Comparison of ENCODE assay signal across 19 mouse cellular contexts in genomic region chr14:20379753-20380430, GRCm38 (mm10). TPM values are rescaled to one million over a fixed set of nuclear protein-coding genes. Genes with fewer than 3 reads are reported as not detected.
A peak's percentile ranks its signal among the peaks of the same experiment; 100 is the strongest.
DNase-seq lines count a peak whose midpoint lies in the region; ATAC-seq and TF ChIP-seq lines count a peak whose summit lies in the region.
"Had no signal": no experiment of that assay in that cellular context is flagged by ENCODE, and none has a peak within 500 bp of the region (broad histone marks: within the 10 kb centered on the region; RNA-seq: fewer than 3 reads in every experiment).

No protein-coding gene starts in this region.

- 0 out of 2 replicates have a peak, but pooled peaks have one; percentile 34 for TF ChIP-seq EP300 in CH12.LX (IDR thresholded peaks at IDR 0.05; ENCODE audit: low read length)

- DNase-seq in lung, postnatal 36 days = peak; percentile 34
- no peak for DNase-seq in lung, adult 2 months
- peak; percentile 57 for DNase-seq in CH12.LX (ENCODE audit: extremely low read depth)
- DNase-seq in spleen, postnatal 36 days (ENCODE audit: low spot score in 2 of 2) = peak; percentile 84 to 85
- no peak for DNase-seq in neural tube, embryonic 10.5 days (ENCODE audit: extremely low spot score, low spot score)
- no peak for DNase-seq in gastrocnemius, adult 8-10 months (ENCODE audit: low spot score in 2 of 2)
- DNase-seq: adrenal gland, postnatal 36 days; cerebellum, adult 2 months; heart, adult 18-20 months; liver, embryonic 13.5 days; right cerebral cortex, postnatal 25 days had no signal

- dilution Hi-C loops in CH12.LX (cut with MboI; ENCODE audit: extremely low pct_ligation_motif_present, extremely low pct_unique_long_range_greater_than_20kb, low sequenced_read_pairs) = no loop called here

- no peak for TF ChIP-seq POLR2A in lung, adult 2 months (IDR thresholded peaks at IDR 0.05; ENCODE audit: borderline replicate concordance, extremely low read depth, low read depth, low read length)
- TF ChIP-seq POLR2A in CH12.LX (IDR thresholded peaks at IDR 0.05; ENCODE audit: low read depth, low read length) = peak; percentile 41; the same call in 1 of the 2 replicates

- peaks cover 13 to 61% of the 10 kb centered on the region in 2 experiments for H3K36me3 ChIP-seq in CH12.LX (replicated peaks in 1 of 2; ENCODE audit: control insufficient read depth in 1 of 2, insufficient read depth in 1 of 2, low read length in 1 of 2)
- peaks cover 81% of the 10 kb centered on the region for H3K36me3 ChIP-seq in midbrain, embryonic 13.5 days

- H3K27ac ChIP-seq in CH12.LX (ENCODE audit: insufficient read depth, low read depth) = peak overlapping the region; percentile 85
- no peak overlapping the region for H3K27ac ChIP-seq in midbrain, embryonic 13.5 days
- H3K27ac ChIP-seq: embryonic facial prominence, embryonic 12.5 days; heart, embryonic 15.5 days; hindbrain, embryonic 10.5 days; limb, embryonic 10.5 days; liver, embryonic 13.5 days; midbrain, embryonic 15.5 days had no signal

- peak; percentile 50 for ATAC-seq in megakaryocyte, adult 5-6 weeks (ENCODE audit: poor library complexity, severe bottlenecking)
- ATAC-seq in midbrain, embryonic 13.5 days = no peak
- ATAC-seq: forebrain, embryonic 16.5 days; midbrain, embryonic 15.5 days had no signal

- no peak overlapping the region for H3K4me3 ChIP-seq in lung, adult 2 months (replicated peaks; ENCODE audit: extremely low read depth, low read depth, low read length)
- H3K4me3 ChIP-seq in CH12.LX (replicated peaks in 1 of 3; ENCODE audit: low read depth in 2 of 3, low read length in 2 of 3, poor library complexity in 1 of 3) = peak overlapping the region; percentile 0 to 35 (median 2)
- no peak overlapping the region for H3K4me3 ChIP-seq in midbrain, embryonic 13.5 days (replicated peaks)
- H3K4me3 ChIP-seq: embryonic facial prominence, embryonic 12.5 days; heart, embryonic 15.5 days; hindbrain, embryonic 10.5 days; limb, embryonic 10.5 days; liver, embryonic 13.5 days; midbrain, embryonic 15.5 days had no signal

- H3K79me2 ChIP-seq in CH12.LX (replicated peaks; ENCODE audit: control insufficient read depth, extremely low read depth, insufficient read depth, poor library complexity, severe bottlenecking) = peaks cover 5% of the 10 kb centered on the region; the same call in 1 of the 2 replicates

- 75% methylated on average over 9 of the region's 9 CpGs for WGBS in lung, adult 2 months
- 92% methylated on average over 9 of the region's 9 CpGs for WGBS in midbrain, embryonic 13.5 days

- peak overlapping the region; percentile 63 for H3K4me2 ChIP-seq in CH12.LX (ENCODE audit: insufficient read depth, low read depth, poor library complexity, severe bottlenecking)
- H3K4me2 ChIP-seq in midbrain, embryonic 13.5 days (replicated peaks) = no peak overlapping the region
- H3K4me2 ChIP-seq: embryonic facial prominence, embryonic 12.5 days; heart, embryonic 15.5 days; liver, embryonic 13.5 days; midbrain, embryonic 15.5 days had no signal

- H3K27me3 ChIP-seq in CH12.LX (replicated peaks) = no peaks in the 10 kb centered on the region
- H3K27me3 ChIP-seq in midbrain, embryonic 13.5 days = no peaks in the 10 kb centered on the region
- H3K27me3 ChIP-seq: embryonic facial prominence, embryonic 12.5 days; heart, embryonic 15.5 days; liver, embryonic 13.5 days; midbrain, embryonic 15.5 days had no signal

- no peak for TF ChIP-seq RAD21 in CH12.LX (IDR thresholded peaks at IDR 0.05; ENCODE audit: low read depth, low read length)

- no peaks in the 10 kb centered on the region; the same call in 1 of the 2 replicates for H3K4me1 ChIP-seq in lung, adult 2 months (ENCODE audit: control insufficient read depth, insufficient read depth, low read length)
- H3K4me1 ChIP-seq in CH12.LX (ENCODE audit: control insufficient read depth in 1 of 2, insufficient read depth in 2 of 2) = peaks cover 8 to 40% of the 10 kb centered on the region in 2 experiments; a peak in 3 of 4 replicates
- H3K4me1 ChIP-seq in midbrain, embryonic 13.5 days (replicated peaks) = no peaks in the 10 kb centered on the region
- H3K4me1 ChIP-seq: embryonic facial prominence, embryonic 12.5 days; hindbrain, embryonic 10.5 days; limb, embryonic 10.5 days; midbrain, embryonic 15.5 days had no signal

- H3K9ac ChIP-seq in CH12.LX (ENCODE audit: insufficient read depth, low read depth) = peak overlapping the region; percentile 10
- no peak overlapping the region for H3K9ac ChIP-seq in midbrain, embryonic 13.5 days (replicated peaks)
- H3K9ac ChIP-seq: embryonic facial prominence, embryonic 12.5 days; heart, embryonic 15.5 days; liver, embryonic 13.5 days; midbrain, embryonic 15.5 days had no signal

- H3K9me3 ChIP-seq in CH12.LX (replicated peaks; ENCODE audit: low read length) = no peaks in the 10 kb centered on the region
- H3K9me3 ChIP-seq in midbrain, embryonic 13.5 days = no peaks in the 10 kb centered on the region
- H3K9me3 ChIP-seq: embryonic facial prominence, embryonic 12.5 days; heart, embryonic 15.5 days; hindbrain, embryonic 10.5 days; limb, embryonic 10.5 days; liver, embryonic 13.5 days; midbrain, embryonic 15.5 days had no signal

- in situ Hi-C loops in CH12.LX (cut with MboI; ENCODE audit: low pct_ligation_motif_present, low pct_unique_long_range_greater_than_20kb, low sequenced_read_pairs) = loop anchor here (10.0 kb wide), 1 partner anchor 55 kb away; no protein-coding TSS in a partner anchor

- TF ChIP-seq CTCF in lung, adult 2 months (IDR thresholded peaks at IDR 0.05; ENCODE audit: insufficient read depth, low read length) = no peak
- no peak for TF ChIP-seq CTCF in CH12.LX (conservative IDR thresholded peaks at IDR 0.05 in 1 of 2, IDR thresholded peaks at IDR 0.05 in 1 of 2; ENCODE audit: low read depth in 2 of 2, low read length in 2 of 2)

TF ChIP-seq in CH12.LX, 34 proteins besides CTCF, POLR2A, EP300 and RAD21 (continues in another document):
- TF ChIP-seq NRF1 (IDR thresholded peaks at IDR 0.05; ENCODE audit: low read depth, low read length) (0 out of 2 replicates have a peak, but pooled peaks have one; percentile 5), HCFC1 (IDR thresholded peaks at IDR 0.05; ENCODE audit: low read depth, low read length) (no peak; the same call in 1 of the 2 replicates), BHLHE40 (IDR thresholded peaks at IDR 0.05; ENCODE audit: low read depth, low read length) (0 out of 2 replicates have a peak, but pooled peaks have one; percentile 50), MYC (IDR thresholded peaks at IDR 0.05; ENCODE audit: low read depth, low read length) (peak; percentile 92), TCF12 (IDR thresholded peaks at IDR 0.05; ENCODE audit: low read depth, low read length) (peak; percentile 23; the same call in 1 of the 2 replicates), ELF1 (IDR thresholded peaks at IDR 0.05; ENCODE audit: low read depth, low read length) (0 out of 2 replicates have a peak, but pooled peaks have one; percentile 2), ETS1 (conservative IDR thresholded peaks at IDR 0.05; ENCODE audit: low read depth, low read length) (no peak), MEF2A (IDR thresholded peaks at IDR 0.05; ENCODE audit: borderline replicate concordance, low read depth, low read length) (peak; percentile 96), MAX (IDR thresholded peaks at IDR 0.05; ENCODE audit: low read length) (peak; percentile 63; the same call in 1 of the 2 replicates), PAX5 (IDR thresholded peaks at IDR 0.05; ENCODE audit: low read length) (no peak), CHD1 (IDR thresholded peaks at IDR 0.05; ENCODE audit: low read depth, low read length) (no peak), USF1 (IDR thresholded peaks at IDR 0.05; ENCODE audit: low read depth, low read length) (no peak), SIN3A (IDR thresholded peaks at IDR 0.05; ENCODE audit: low read length) (peak; percentile 58; the same call in 1 of the 2 replicates), JUN (IDR thresholded peaks at IDR 0.05; ENCODE audit: insufficient read depth, low read depth, low read length) (no peak), POLR2AphosphoS2 (IDR thresholded peaks at IDR 0.05; ENCODE audit: low read depth, low read length) (no peak)

RNA-seq across cellular contexts. Expression of gene Dnajc9, which starts 8.8 kb away (rescaled TPM):
- polyA plus RNA-seq in lung, adult 2 months (2012; rRNA removed) = 17.5 and 24.6 TPM in 2 replicates
- total RNA-seq in CH12.LX (2012; rRNA removed) (123 and 147 TPM in 2 replicates), CH12.LX (2014; rRNA removed) (223 and 261 TPM in 2 replicates)
- 166 and 208 TPM in 2 replicates for polyA plus RNA-seq in CH12.LX (2012; ENCODE audit: insufficient read length, low read depth)
- total RNA-seq in megakaryocyte, adult 5-6 weeks (2015) = 52.3 and 53.9 TPM in 2 replicates
- 170 and 172 TPM in 2 replicates for total RNA-seq in megakaryocyte, adult 5-6 weeks (2017)
- 10 to 100 TPM in 3 of 4 experiments, 1 to 10 TPM in 1; 8.8 to 12.0 (median 11.3) TPM for total RNA-seq in gastrocnemius, adult 8-10 months (2022)
- 156 and 166 TPM in 2 replicates for polyA plus RNA-seq in midbrain, embryonic 13.5 days (2015; fragmentation: Nextera tagmentation; extraction: Ambion mirVana)

RNA-seq across cellular contexts. Expression of gene Mrps16, which starts 13.5 kb away (rescaled TPM):
- 29.9 and 32.3 TPM in 2 replicates for polyA plus RNA-seq in lung, adult 2 months (2012; rRNA removed)
- total RNA-seq in CH12.LX (2012; rRNA removed) (112 and 128 TPM in 2 replicates), CH12.LX (2014; rRNA removed) (92.9 and 97.2 TPM in 2 replicates)
- polyA plus RNA-seq in CH12.LX (2012; ENCODE audit: insufficient read length, low read depth) = 107 and 110 TPM in 2 replicates
- 60.7 and 78.0 TPM in 2 replicates for total RNA-seq in megakaryocyte, adult 5-6 weeks (2015)
- total RNA-seq in megakaryocyte, adult 5-6 weeks (2017) = 22.2 and 43.8 TPM in 2 replicates
- 10 to 100 TPM; 50.4 to 57.5 (median 51.0) TPM for total RNA-seq in gastrocnemius, adult 8-10 months (2022)
- 59.6 and 62.5 TPM in 2 replicates for polyA plus RNA-seq in midbrain, embryonic 13.5 days (2015; fragmentation: Nextera tagmentation; extraction: Ambion mirVana)

RNA-seq across cellular contexts. Expression of gene Fam149b, which starts 31.9 kb away (rescaled TPM):
- 21.0 and 24.6 TPM in 2 replicates for polyA plus RNA-seq in lung, adult 2 months (2012; rRNA removed)
- total RNA-seq in CH12.LX (2012; rRNA removed) = 15.8 and 16.7 TPM in 2 replicates
- total RNA-seq in CH12.LX (2014; rRNA removed) = 19.3 and 21.9 TPM in 2 replicates
- polyA plus RNA-seq in CH12.LX (2012; ENCODE audit: insufficient read length, low read depth) = 19.8 and 20.0 TPM in 2 replicates
- total RNA-seq in megakaryocyte, adult 5-6 weeks (2015) = 22.1 and 23.9 TPM in 2 replicates
- total RNA-seq in megakaryocyte, adult 5-6 weeks (2017) = 22.4 and 25.9 TPM in 2 replicates
- 10 to 100 TPM; 18.9 to 22.9 (median 21.4) TPM for total RNA-seq in gastrocnemius, adult 8-10 months (2022)
- 45.3 and 47.1 TPM in 2 replicates for polyA plus RNA-seq in midbrain, embryonic 13.5 days (2015; fragmentation: Nextera tagmentation; extraction: Ambion mirVana)

RNA-seq across cellular contexts. Expression of gene Ecd, which starts 32.0 kb away (rescaled TPM):
- polyA plus RNA-seq in lung, adult 2 months (2012; rRNA removed) = 10.8 and 14.4 TPM in 2 replicates
- total RNA-seq in CH12.LX (2012; rRNA removed) (61.4 and 72.5 TPM in 2 replicates), CH12.LX (2014; rRNA removed) (105 TPM in 2 replicates)
- 98.3 and 112 TPM in 2 replicates for polyA plus RNA-seq in CH12.LX (2012; ENCODE audit: insufficient read length, low read depth)
- total RNA-seq in megakaryocyte, adult 5-6 weeks (2015) = 22.5 and 24.4 TPM in 2 replicates
- 35.9 and 39.0 TPM in 2 replicates for total RNA-seq in megakaryocyte, adult 5-6 weeks (2017)
- total RNA-seq in gastrocnemius, adult 8-10 months (2022) = 10 to 100 TPM; 35.1 to 40.1 (median 37.5) TPM
- polyA plus RNA-seq in midbrain, embryonic 13.5 days (2015; fragmentation: Nextera tagmentation; extraction: Ambion mirVana) = 56.9 and 57.1 TPM in 2 replicates

Comparison
In these comparisons a context has a peak if more than half of its experiments do, and no peak if none do; other contexts are left out.
1. DNase-seq: peak in lung, postnatal 36 days (single experiment), CH12.LX (single experiment) and spleen, postnatal 36 days (2 of 2); none in lung, adult 2 months (single experiment), neural tube, embryonic 10.5 days (single experiment) and gastrocnemius, adult 8-10 months (0 of 2).
2. H3K4me3 ChIP-seq: peak in CH12.LX (3 of 3); none in lung, adult 2 months (single experiment) and midbrain, embryonic 13.5 days (single experiment).
3. RNA of gene Dnajc9, which starts 8.8 kb away (total RNA-seq): 123 to 261 TPM in CH12.LX and 52.3 to 172 TPM in megakaryocyte, adult 5-6 weeks; 8.8 to 12.0 TPM in gastrocnemius, adult 8-10 months; every median in the first group is over 4 times any median in the second.